Mouse (Mus musculus) liver, embryonic 14.5 days (tissue): ENCODE results near the gene Pkd1. TPM values are rescaled to one million over a fixed set of nuclear protein-coding genes. Genes with fewer than 3 reads are reported as not detected.

Experiments
- ATAC-seq: fragments of 200-750 bp; cut with Nextera tagmentation; 2 replicates; pipeline ENCODE4 v1.8.0; 2017; ENCODE audit warnings: moderate number of reproducible peaks, mild to moderate bottlenecking, moderate library complexity; ENCODE audit not compliant: insufficient read depth
- DNase-seq, 3 experiments: peaks; one replicate each; pipeline ENCODE4 v3.0.0-alpha.2; 2012 to 2013; ENCODE audit warnings: low read depth in 3 of 3, low spot score in 3 of 3
- H3K27ac ChIP-seq: fragments of 300-500 bp; sonication (generic); 2 replicates; pipeline ENCODE4 v1.5.1; 2014; ENCODE audit warnings: moderate library complexity, mild to moderate bottlenecking, control low read depth, inconsistent platforms
- H3K27me3 ChIP-seq: fragments of 300-500 bp; sonication (generic); 2 replicates; pipeline ENCODE4 v1.6.1; 2014; ENCODE audit warnings: mild to moderate bottlenecking, low read length, moderate library complexity; ENCODE audit not compliant: control insufficient read depth, insufficient read depth
- H3K36me3 ChIP-seq: fragments of 300-500 bp; sonication (generic); replicated peaks from 2 replicates; pipeline ENCODE4 v1.6.1; 2014; ENCODE audit warnings: low read depth; ENCODE audit not compliant: control insufficient read depth, insufficient read depth
- H3K4me1 ChIP-seq, 2 experiments: fragments of 200-500 bp in 1 of 2; fragments of 300-500 bp in 1 of 2; sonication (generic) in 1 of 2; replicated peaks; 2 replicates each; pipeline ENCODE4 v1.6.1; 2012 to 2014; ENCODE audit warnings: antibody characterized with exemption in 1 of 2, inconsistent platforms in 1 of 2, low read length in 1 of 2; ENCODE audit not compliant: control insufficient read depth in 2 of 2, insufficient read depth in 2 of 2
- H3K4me2 ChIP-seq: fragments of 300-500 bp; sonication (generic); 2 replicates; pipeline ENCODE4 v1.6.1; 2014; ENCODE audit warnings: low read depth, mild to moderate bottlenecking, control low read depth, moderate library complexity
- H3K4me3 ChIP-seq, 2 experiments: fragments of 200-500 bp in 1 of 2; fragments of 300-500 bp in 1 of 2; sonication (generic) in 1 of 2; 2 replicates each; pipeline ENCODE4 v1.5.1; 2012 to 2014; ENCODE audit warnings: low read depth in 2 of 2, low read length in 2 of 2, mild to moderate bottlenecking in 2 of 2, control low read depth in 1 of 2, inconsistent platforms in 1 of 2, moderate library complexity in 1 of 2; ENCODE audit not compliant: insufficient read depth in 1 of 2
- H3K9ac ChIP-seq: fragments of 300-500 bp; sonication (generic); replicated peaks from 2 replicates; pipeline ENCODE4 v1.6.1; 2014; ENCODE audit warnings: mild to moderate bottlenecking, control low read depth, moderate library complexity
- H3K9me3 ChIP-seq: fragments of 300-500 bp; sonication (generic); 2 replicates; pipeline ENCODE4 v1.6.1; 2016; ENCODE audit warnings: low read length, mixed read lengths; ENCODE audit not compliant: control insufficient read depth
- CTCF ChIP-seq: IDR thresholded peaks from 2 replicates; pipeline ENCODE4 v1.5.1; 2016; ENCODE audit warnings: antibody characterized with exemption, low read depth, control low read depth
- EP300 ChIP-seq: IDR thresholded peaks from 2 replicates; pipeline ENCODE4 v1.6.1; 2016; ENCODE audit warnings: antibody characterized with exemption, low read depth
- WGBS: fragments of 180-500 bp; shearing (Covaris S2); extraction: QIAGEN DNeasy Blood & Tissue Kit; methylation state at CpG from one replicate; pipeline ENCODE4 v1.1.7; 2014; ENCODE audit not compliant: insufficient replicate concordance; 5-methylcytosine and 5-hydroxymethylcytosine counted together
- polyA plus RNA-seq, 2 experiments: library from polyadenylated mRNA; depleted of rRNA in 1 of 2; stranded (reverse) in 1 of 2; unstranded in 1 of 2; fragments of >200 nt; fragmentation: Nextera tagmentation in 1 of 2; extraction: Ambion mirVana in 1 of 2; gene quantifications; 2 replicates each; pipeline versions ENCODE4 v1.2.1 to v1.2.3; 2012 to 2014

Gene Pkd1
- polyA plus RNA-seq, 2 experiments = 1.8 to 3.4 TPM

DNA sequence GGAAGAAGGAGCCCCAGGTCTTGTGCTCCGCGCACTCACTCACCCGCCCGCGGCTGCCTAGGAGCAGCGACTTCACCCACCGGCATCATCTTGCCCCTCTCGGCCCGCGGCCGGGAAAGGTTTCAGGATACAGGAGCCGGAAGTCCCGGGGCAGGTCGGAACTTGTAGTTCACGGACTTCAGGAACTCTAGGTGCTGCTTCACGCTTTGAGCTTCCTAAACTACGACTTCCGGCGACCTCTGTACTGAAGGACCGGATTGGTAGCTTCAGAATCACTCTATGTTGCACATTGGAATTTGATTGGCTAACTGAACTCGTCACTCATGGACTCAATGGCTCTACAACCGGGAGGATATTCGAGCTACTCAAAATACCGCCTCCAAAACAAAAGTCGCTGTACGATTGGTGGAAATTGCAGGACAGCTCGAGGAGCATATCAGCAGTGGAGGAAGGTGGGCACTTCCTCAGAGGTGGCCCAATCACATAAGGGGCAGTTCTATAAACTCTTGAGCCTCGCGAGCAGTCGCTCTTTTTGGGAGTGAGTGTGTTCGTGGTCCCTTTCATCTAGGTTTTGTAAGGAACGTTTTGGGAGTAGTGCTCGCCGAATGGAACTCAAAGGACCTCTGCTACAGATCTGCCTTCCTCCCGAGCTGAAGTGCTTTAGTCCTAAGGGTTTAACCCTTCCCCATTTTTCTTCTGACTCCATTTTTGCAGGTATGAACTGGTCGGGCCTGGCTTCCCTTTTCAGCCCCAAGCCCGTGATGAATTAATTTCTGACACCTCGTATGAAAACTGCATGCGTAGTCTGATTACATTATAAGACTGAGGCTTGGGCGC, 21.7 kb upstream of the Pkd1 start, which contains the start of gene Traf7:
Traf7 (minus strand) TSS at position 216 of the 837 bp plus-strand sequence.
- H3K27me3 ChIP-seq = no peaks in the 10 kb centered on the region
- DNase-seq (peak; percentile 100), ATAC-seq (peak; percentile 95)
- no peaks in the 10 kb centered on the region for H3K9me3 ChIP-seq
- no peaks in the 10 kb centered on the region; the same call in 1 of the 2 replicates for H3K36me3 ChIP-seq
- peaks cover 12 to 29% of the 10 kb centered on the region in 2 experiments for H3K4me1 ChIP-seq
- TF ChIP-seq EP300 = no peak
- TF ChIP-seq CTCF = no peak
- under 1% methylated on average over 40 of the region's 40 CpGs for WGBS
- H3K27ac ChIP-seq = peak within 1 kb of the TSS; percentile 85
- peak within 1 kb of the TSS; percentile 94 for H3K4me2 ChIP-seq
- H3K4me3 ChIP-seq = peak within 1 kb of the TSS; percentile 84 to 99
- H3K9ac ChIP-seq = peak within 1 kb of the TSS; percentile 86

- peaks cover 16 to 31% of the 10 kb centered on the region in 2 experiments for H3K4me1 ChIP-seq
- 0% methylated on average over 8 of the region's 8 CpGs for WGBS
- H3K27ac ChIP-seq = peak overlapping the region; percentile 85
- peak overlapping the region; percentile 84 to 93 for H3K4me3 ChIP-seq
- ATAC-seq = no peak
- no peak for DNase-seq
- no peaks in the 10 kb centered on the region for H3K27me3 ChIP-seq
- peak overlapping the region; percentile 86 for H3K9ac ChIP-seq
- peak overlapping the region; percentile 94 for H3K4me2 ChIP-seq
- TF ChIP-seq CTCF (no peak), EP300 (no peak)
- H3K36me3 ChIP-seq = no peaks in the 10 kb centered on the region; the same call in 1 of the 2 replicates
- no peaks in the 10 kb centered on the region for H3K9me3 ChIP-seq
Measured at GRCm38 (mm10) chr17:24528560-24528918, 21.1 kb upstream of the Pkd1 start.

- Histone ChIP-seq H3K9ac (peak overlapping the region; percentile 86), H3K27me3 (no peaks in the 10 kb centered on the region), H3K4me2 (peak overlapping the region; percentile 94), H3K36me3 (no peaks in the 10 kb centered on the region; the same call in 1 of the 2 replicates), H3K27ac (peak overlapping the region; percentile 85), H3K4me1 (peaks cover 18 to 35% of the 10 kb centered on the region in 2 experiments), H3K9me3 (no peaks in the 10 kb centered on the region), H3K4me3 (peak overlapping the region; percentile 84 to 93)
- ATAC-seq (no peak), DNase-seq (no peak)
- WGBS = 2% methylated on average over 4 of the region's 4 CpGs
- TF ChIP-seq CTCF (peak; percentile 94), EP300 (no peak)
Measured at GRCm38 (mm10) chr17:24529007-24529451, 20.6 kb upstream of the Pkd1 start.

- Histone ChIP-seq H3K27me3 (no peaks in the 10 kb centered on the region), H3K4me3 (peak overlapping the region; percentile 84 to 93), H3K9me3 (no peaks in the 10 kb centered on the region), H3K4me1 (peaks cover 18 to 36% of the 10 kb centered on the region in 2 experiments), H3K4me2 (peak overlapping the region; percentile 94), H3K9ac (peak overlapping the region; percentile 86), H3K27ac (peak overlapping the region; percentile 85), H3K36me3 (no peaks in the 10 kb centered on the region; the same call in 1 of the 2 replicates)
- DNase-seq (no peak), ATAC-seq (no peak)
- WGBS = 14% methylated on average over 5 of the region's 5 CpGs
- TF ChIP-seq CTCF = no peak
Measured at GRCm38 (mm10) chr17:24529883-24530282, 19.8 kb upstream of the Pkd1 start.

GRCm38 (mm10) chr17:24530361-24531050, 19.1 kb upstream of the Pkd1 start:
- peak overlapping the region; percentile 94 for H3K4me2 ChIP-seq
- DNase-seq = no peak
- H3K4me3 ChIP-seq = peak overlapping the region; percentile 84 to 93; a peak in 2 of 4 replicates
- no peaks in the 10 kb centered on the region for H3K9me3 ChIP-seq
- WGBS = 20% methylated on average over 8 of the region's 8 CpGs
- ATAC-seq = no peak
- no peaks in the 10 kb centered on the region for H3K27me3 ChIP-seq
- H3K27ac ChIP-seq = peak overlapping the region; percentile 12; the same call in 1 of the 2 replicates
- H3K4me1 ChIP-seq = peaks cover 18 to 36% of the 10 kb centered on the region in 2 experiments
- TF ChIP-seq EP300 = no peak
- TF ChIP-seq CTCF = peak; percentile 42
- no peak overlapping the region for H3K9ac ChIP-seq
- no peaks in the 10 kb centered on the region; the same call in 1 of the 2 replicates for H3K36me3 ChIP-seq
